Mouse (Mus musculus) lung, adult 2 months (tissue): ENCODE data around the gene Maf.

Source experiments
- CTCF ChIP-seq: fragments of 200-500 bp; IDR thresholded peaks from 2 replicates; pipeline ENCODE4 v1.5.1; 2011; ENCODE audit warnings: mild to moderate bottlenecking, low read length, control low read depth; ENCODE audit not compliant: insufficient read depth
- POLR2A ChIP-seq: fragments of 200-500 bp; IDR thresholded peaks from 2 replicates; pipeline ENCODE4 v1.6.1; 2011; ENCODE audit warnings: low read depth, mild to moderate bottlenecking, control low read depth, low read length, borderline replicate concordance; ENCODE audit errors: extremely low read depth

GRCm38 (mm10) chr8:115753801-115754200 lies 46.2 kb upstream of the Maf start:
- TF ChIP-seq CTCF (no peak), POLR2A (no peak)
